Mouse (Mus musculus) spleen, postnatal 36 days (tissue): ENCODE measurements around the gene Ttc36.
"Not testable (repeated sequence)": the region's sequence is repeated elsewhere in the genome, so short reads cannot be mapped to it uniquely, and the experiment has no call there.

Experiments used
- DNase-seq, 2 experiments: peaks; one replicate each; pipeline ENCODE4 v3.0.0; 2022; ENCODE audit warnings: low spot score in 2 of 2, mixed read lengths in 1 of 2

Gene Ttc36

DNA sequence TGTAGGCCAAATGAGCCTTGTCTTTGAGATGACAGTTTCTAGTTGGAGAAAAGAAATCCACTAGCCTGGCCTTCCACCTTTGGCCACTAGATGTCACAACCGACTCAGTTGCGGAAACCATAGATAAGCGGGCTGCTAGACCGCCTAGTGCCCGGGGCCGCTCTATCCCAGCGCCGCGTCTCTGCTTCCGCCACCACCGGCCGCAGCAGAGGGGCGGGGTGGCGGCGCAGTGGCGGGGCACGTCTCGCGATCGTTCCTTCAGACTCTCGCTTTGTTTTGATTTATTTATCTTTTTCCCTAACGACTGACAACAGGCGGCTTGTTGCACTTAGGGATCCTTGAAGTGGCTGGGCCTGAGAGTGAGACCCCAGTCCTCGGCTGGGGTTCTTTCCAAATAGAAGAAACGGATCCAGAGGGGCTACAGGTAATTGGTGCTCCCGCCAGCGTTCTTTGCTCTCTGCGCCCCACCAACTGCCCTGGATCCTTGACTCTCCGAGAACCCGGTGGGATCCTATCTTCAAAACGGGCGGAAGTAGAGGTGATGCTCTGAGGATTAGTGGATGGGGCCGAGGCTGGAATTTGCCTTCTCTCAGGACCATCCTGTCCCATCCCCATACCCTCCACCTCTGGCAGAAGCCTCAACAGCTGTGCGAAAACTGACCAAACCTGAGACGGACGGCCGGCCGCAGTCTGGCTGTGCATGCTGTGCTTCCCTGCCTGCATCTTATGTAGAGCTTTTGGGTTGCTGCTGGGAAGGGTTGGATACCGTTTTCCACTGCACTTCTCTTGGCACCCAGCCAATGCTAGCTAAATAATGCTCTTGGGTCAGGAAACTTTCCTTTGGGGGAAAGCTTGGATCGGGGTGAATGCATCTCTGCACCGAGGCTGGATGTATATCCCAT lies 29.9 kb downstream of the Ttc36 start:
- peak; percentile 92 for DNase-seq

DNA sequence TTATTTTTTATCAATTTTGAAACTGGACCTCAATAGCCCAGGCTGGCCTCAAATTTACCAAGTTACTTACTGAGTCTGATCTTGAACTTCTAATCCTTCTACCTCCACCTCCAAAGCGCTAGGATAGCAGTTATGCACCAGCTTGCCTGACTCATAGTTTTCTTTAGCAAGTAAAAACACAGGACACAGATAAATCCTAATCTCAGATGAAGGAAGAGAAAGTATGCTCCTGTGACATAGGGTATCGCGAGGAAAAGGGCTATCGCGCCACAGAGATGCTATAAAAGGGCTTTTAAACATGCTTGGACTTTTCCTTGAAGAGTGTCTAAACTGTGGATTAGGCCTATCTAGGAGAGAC lies 30.5 kb downstream of the Ttc36 start:
- DNase-seq: no peak

DNA sequence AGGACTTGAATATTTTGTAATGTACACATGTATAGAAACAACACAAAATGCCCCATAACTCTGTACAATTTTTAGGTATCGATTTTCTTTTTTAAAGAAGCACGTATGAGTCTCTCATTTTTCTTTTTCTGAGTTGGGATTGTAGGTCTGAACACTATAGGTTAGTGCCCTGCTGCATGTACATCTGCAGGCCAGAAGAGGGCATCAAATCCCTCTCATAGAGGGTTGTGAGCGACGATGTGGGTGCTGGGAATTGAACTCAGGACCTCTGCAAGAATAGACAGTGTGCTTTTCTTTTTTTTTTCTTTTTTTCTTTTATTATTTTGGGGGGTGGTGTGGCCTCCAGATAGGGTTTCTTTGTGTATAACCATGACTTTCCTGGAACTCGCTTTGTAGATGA lies 31.5 kb downstream of the Ttc36 start:
- DNase-seq: no peak

DNA sequence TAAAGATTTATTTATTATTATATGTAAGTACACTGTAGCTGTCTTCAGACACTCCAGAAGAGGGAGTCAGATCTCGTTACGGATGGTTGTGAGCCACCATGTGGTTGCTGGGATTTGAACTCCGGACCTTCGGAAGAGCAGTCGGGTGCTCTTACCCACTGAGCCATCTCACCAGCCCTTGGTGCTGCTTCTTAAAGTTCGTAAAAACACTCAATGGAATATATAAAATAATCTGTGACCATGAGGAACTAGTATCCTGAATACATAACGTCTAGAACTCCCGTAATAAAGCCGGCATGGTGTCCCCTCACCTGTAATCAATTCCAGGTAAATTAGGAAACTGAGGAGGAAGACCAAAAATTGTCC lies 34.9 kb downstream of the Ttc36 start:
- DNase-seq: not testable (repeated sequence)

DNA sequence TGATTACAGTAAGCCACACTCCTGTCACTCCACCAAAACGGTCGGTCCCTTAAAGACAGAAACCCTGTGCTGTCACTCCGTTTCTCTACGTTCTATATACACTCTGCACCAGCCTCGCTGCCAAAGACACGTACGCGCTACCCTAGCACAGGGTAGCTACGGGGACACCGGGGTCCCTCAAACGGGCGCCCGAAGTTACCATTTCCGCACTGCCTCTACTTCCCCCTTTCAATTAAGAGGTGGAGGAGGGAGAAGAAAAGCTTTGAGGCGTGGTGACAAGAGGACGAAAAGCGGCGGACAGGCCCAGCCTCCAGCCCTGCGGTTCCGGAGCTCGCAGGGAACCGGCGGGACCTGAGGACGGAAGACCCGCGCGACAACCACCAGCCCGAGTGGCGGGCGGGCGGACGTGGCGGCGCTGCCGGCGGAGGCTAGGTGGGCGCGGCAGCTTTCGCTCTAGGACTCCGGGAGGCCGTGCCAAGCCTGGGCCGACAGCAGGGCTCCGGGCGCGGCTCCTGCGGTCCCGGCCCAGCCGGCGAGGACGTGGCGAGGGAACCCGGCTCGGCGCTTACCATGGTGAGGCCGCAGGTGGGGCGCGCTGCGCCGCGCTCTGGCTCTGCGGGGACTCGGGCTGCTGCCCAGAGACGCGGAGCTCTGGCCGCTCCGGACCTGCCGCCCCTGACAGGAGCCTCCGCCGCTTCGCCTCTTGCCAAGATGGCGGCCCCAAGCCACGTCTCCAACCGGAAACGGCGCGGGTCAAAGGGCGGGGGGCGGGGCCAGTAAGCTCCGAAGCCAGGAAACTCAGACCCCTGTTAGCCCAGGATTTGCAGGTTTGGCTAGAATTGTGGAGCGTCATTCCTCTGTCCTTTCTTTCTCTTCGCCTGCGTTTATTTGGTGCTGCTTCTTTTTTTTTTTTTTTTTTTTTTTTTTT lies 35.5 kb downstream of the Ttc36 start, which contains the start of the genes Arcn1 and Ift46:
Gene Arcn1, minus strand, starts transcription at position 745 of the 928 bp plus-strand sequence.
Gene Ift46, plus strand, starts transcription at position 808 of the 928 bp plus-strand sequence.
- peak; percentile 72 to 74 for DNase-seq

DNA sequence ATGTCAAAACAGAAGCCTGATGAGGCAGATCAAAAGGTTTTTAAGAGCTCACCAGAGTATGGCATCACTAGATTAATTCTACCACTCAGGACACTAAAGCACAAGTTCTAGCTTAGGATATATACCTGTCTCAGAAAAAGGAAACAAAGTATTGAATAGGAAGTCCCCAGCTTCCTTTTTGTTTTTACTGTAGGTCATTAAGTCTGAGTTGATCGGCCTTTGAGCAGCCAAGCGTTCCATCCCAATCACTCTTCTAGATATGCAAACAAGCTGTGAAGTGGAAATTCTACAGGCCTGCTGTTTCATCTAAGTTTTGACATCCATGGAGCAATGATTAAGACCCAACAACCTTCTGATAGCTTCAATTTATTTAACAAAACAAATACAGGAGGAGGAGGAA lies 42.0 kb downstream of the Ttc36 start:
- peak; percentile 8 to 22 for DNase-seq
